12 mouse cellular contexts compared by ENCODE assay signal in genomic region chr4:138546241-138546640, GRCm38 (mm10).
"Had no signal": no experiment of that assay in that cellular context is flagged by ENCODE, and none has a peak within 500 bp of the region (broad histone marks: within the 10 kb centered on the region; RNA-seq: fewer than 3 reads in every experiment).

No protein-coding gene starts in this region.

- H3K4me1 ChIP-seq: liver, embryonic 13.5 days had no signal

- H3K27ac ChIP-seq: intestine, embryonic 15.5 days; limb, embryonic 15.5 days; liver, embryonic 13.5 days; lung, embryonic 15.5 days; midbrain, embryonic 12.5 days; neural tube, embryonic 15.5 days had no signal

- H3K4me3 ChIP-seq: intestine, embryonic 15.5 days; limb, embryonic 15.5 days; liver, embryonic 13.5 days; lung, embryonic 15.5 days; midbrain, embryonic 12.5 days; myocyte; neural tube, embryonic 15.5 days had no signal

- H3K9me3 ChIP-seq: intestine, embryonic 15.5 days; limb, embryonic 15.5 days; liver, embryonic 13.5 days; lung, embryonic 15.5 days; midbrain, embryonic 12.5 days; neural tube, embryonic 15.5 days had no signal

- H3K9ac ChIP-seq: intestine, embryonic 15.5 days; limb, embryonic 15.5 days; liver, embryonic 13.5 days; liver, postnatal 0 days; lung, embryonic 15.5 days; midbrain, embryonic 12.5 days; neural tube, embryonic 15.5 days had no signal

- ATAC-seq: intestine, embryonic 15.5 days; liver, postnatal 0 days had no signal

- DNase-seq: liver, embryonic 13.5 days; liver, postnatal 0 days; lung, postnatal 14 days; right cerebral cortex, adult 18-20 months; right cerebral cortex, postnatal 25 days; thymus, postnatal 4 days had no signal

- H3K27me3 ChIP-seq: liver, embryonic 13.5 days; neural tube, embryonic 15.5 days had no signal

- H3K4me2 ChIP-seq: intestine, embryonic 15.5 days; limb, embryonic 15.5 days; liver, embryonic 13.5 days; lung, embryonic 15.5 days; midbrain, embryonic 12.5 days; neural tube, embryonic 15.5 days had no signal

- H3K36me3 ChIP-seq: intestine, embryonic 15.5 days; limb, embryonic 15.5 days; liver, embryonic 13.5 days; lung, embryonic 15.5 days; midbrain, embryonic 12.5 days; neural tube, embryonic 15.5 days had no signal
